Mouse (Mus musculus) gastrocnemius, postnatal 36 days (tissue): ENCODE data around the gene Nav3. TPM values are rescaled to one million over a fixed set of nuclear protein-coding genes. Genes with fewer than 3 reads are reported as not detected.

Experiments
- DNase-seq, 2 experiments: peaks; one replicate each; pipeline ENCODE4 v3.0.0; 2022
- intact Hi-C: fragments of 180-260 bp; cut with DNase I; formaldehyde crosslinking; loops from one replicate; pipeline ENCODE4 v1.15.1; 2025
- total RNA-seq, 2 experiments: library from RNA; stranded (reverse); gene quantifications; 2 replicates each; pipeline ENCODE4 v1.2.3; 2021

Nav3 gene
- total RNA-seq, 2 experiments from 2014 or later = 1.4 to 2.6 TPM

- no peak for DNase-seq
- intact Hi-C loops = no loop called here
Observed at GRCm38 (mm10) chr10:109865391-109865790, 590.6 kb downstream of the Nav3 start.

DNA sequence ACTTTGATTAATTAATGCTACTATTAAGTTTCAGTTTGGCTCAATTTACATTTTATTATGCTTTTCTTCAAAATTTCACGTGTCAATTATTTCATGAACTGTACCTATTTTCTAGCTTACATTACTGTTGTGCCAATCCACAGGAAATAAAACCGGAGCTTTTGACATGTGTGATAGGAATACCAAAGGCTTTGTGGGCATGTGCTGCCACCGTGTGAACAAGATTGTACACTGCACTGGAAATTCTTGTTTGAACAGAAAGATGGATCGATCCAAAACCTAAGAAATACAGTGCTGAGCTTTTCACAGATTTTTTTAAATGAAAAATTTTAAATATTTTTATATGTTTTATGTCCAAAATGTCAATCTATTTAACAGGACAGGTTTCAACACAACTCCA, 591.3 kb downstream of the Nav3 start:
- no peak for DNase-seq

GRCm38 (mm10) chr10:109861275-109861674, 594.7 kb downstream of the Nav3 start:
- intact Hi-C loops = loop anchor here (2.0 kb wide), 1 partner anchor 94 kb away; no protein-coding TSS in a partner anchor
- no peak for DNase-seq

More for the DNA sequence above, 591.3 kb downstream of the Nav3 start:
- intact Hi-C loops = no loop called here

GRCm38 (mm10) chr10:109858568-109858967, 597.4 kb downstream of the Nav3 start:
- DNase-seq = no peak
- intact Hi-C loops = no loop called here

GRCm38 (mm10) chr10:109852392-109852791, 603.6 kb downstream of the Nav3 start:
- intact Hi-C loops = no loop called here
- DNase-seq = no peak

- no peak for DNase-seq
- intact Hi-C loops = no loop called here
Observed at GRCm38 (mm10) chr10:109847631-109848030, 608.4 kb downstream of the Nav3 start.

GRCm38 (mm10) chr10:109843661-109844060, 612.3 kb downstream of the Nav3 start:
- no peak for DNase-seq
- intact Hi-C loops = no loop called here

GRCm38 (mm10) chr10:109832768-109833291, 623.2 kb downstream of the Nav3 start:
- no peak for DNase-seq
- intact Hi-C loops = no loop called here

- intact Hi-C loops = no loop called here
- DNase-seq = no peak
Observed at GRCm38 (mm10) chr10:109806782-109807493, 649.1 kb downstream of the Nav3 start.

DNA sequence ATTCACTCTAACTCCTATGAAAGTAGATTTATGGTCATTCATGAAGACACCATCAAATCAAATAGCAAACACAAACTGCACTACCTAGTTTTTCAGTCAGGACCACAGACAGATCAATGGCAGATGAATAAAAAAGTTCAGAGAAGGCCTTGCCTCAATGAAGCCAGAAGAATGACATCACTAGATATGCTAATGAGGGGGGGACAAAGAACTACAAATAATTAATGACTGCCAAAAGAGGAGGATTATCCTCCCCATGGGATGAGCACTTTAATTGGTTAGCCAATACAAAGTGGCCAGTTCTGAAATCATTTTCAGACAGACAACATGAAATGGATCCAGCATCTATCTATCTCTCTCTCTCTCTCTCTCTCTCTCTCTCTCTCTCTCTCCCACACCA, 652.6 kb downstream of the Nav3 start:
- intact Hi-C loops = no loop called here
- DNase-seq = no peak

- DNase-seq = no peak
- intact Hi-C loops = no loop called here
Observed at GRCm38 (mm10) chr10:109802236-109802635, 653.8 kb downstream of the Nav3 start.

DNA sequence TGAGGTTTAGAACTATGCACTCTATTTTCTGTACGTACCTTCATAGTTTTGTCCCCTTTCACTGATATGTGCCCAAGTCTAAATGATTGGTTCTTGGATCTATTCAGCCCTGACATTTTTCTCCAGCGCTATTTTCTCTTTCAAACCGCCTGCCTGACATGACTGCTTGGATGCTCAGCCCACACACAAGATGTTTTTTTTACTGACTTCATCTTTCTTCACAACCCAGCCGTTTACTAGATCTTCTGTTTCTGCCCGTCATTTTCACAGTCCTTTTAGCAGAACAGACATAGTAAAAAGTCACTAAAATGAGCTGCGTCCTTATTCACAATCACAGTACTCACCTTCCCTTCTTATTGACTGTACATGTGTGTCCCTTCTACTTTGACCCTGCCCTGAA, 656.8 kb downstream of the Nav3 start:
- intact Hi-C loops = no loop called here
- no peak for DNase-seq

- intact Hi-C loops = no loop called here
Observed at GRCm38 (mm10) chr10:109796981-109797380, 659.0 kb downstream of the Nav3 start.

DNA sequence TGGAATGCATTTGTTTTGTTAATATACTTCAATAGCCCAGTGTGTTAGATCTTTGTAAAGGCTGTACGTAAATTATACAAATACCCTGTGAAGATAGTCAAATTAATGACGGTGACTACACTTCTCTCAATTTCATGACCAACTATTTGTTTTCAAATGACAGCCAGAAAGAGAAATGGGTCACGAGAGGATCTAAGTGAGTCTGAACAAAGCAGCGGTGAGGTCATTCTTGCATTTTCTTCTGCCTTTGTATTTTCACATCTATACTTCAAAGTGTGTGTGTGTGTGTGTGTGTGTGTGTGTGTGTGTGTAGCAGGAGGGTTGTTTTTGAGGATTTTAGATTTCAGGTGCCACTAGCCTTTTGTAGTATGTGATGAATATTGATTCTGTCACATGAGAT, 662.5 kb downstream of the Nav3 start:
- DNase-seq = no peak
- intact Hi-C loops = no loop called here

More at GRCm38 (mm10) chr10:109796981-109797380, 659.0 kb downstream of the Nav3 start:
- DNase-seq = no peak

GRCm38 (mm10) chr10:109788728-109789127, 667.3 kb downstream of the Nav3 start:
- intact Hi-C loops = no loop called here
- no peak for DNase-seq

DNA sequence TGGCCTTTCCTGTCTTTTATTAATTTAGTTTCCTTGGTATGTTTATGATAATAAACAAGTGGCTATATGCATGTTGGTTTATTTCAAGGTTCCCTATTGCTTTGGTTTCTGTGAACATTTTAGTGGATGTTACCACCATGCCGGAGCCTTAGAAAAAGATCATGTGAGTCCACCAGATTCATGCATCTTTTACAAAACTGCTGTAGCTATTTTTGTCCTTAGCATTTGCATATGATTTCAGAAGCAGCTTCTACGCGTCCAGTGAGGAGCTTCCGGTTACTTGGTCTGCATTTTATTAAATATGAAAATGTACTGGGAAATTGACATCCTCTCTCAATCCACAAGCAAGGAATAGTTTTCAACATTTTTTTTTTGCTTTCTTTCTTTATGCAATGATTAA, 676.9 kb downstream of the Nav3 start:
- intact Hi-C loops = no loop called here
- DNase-seq = no peak

GRCm38 (mm10) chr10:109769092-109769491, 686.9 kb downstream of the Nav3 start:
- intact Hi-C loops = loop anchor here (10.0 kb wide), 1 partner anchor 316 kb away; no protein-coding TSS in a partner anchor
- DNase-seq = no peak

DNA sequence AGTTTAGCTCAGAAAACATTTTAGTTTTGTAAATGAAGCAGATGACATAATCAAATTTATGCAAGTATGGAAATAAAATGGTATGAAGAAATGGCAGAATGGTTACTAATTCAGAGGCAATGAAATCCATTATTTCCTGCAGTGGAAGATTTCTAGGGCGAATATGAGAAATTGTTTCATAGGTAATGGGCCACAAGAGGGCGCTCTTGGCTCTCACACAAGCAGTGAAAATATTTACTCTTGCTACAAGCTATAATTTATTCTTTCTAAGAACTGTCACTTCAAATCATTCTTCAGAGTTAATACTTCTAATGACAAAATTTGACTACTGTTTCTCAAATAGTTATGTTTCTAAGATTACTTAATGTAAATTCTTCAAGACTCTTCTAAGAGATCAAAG, 690.4 kb downstream of the Nav3 start:
- DNase-seq = peak in 1 of 2 experiments; percentile 21
- intact Hi-C loops = loop anchor here (2.0 to 10.0 kb wide), 2 partner anchors 95 to 319 kb away; no protein-coding TSS in a partner anchor

DNA sequence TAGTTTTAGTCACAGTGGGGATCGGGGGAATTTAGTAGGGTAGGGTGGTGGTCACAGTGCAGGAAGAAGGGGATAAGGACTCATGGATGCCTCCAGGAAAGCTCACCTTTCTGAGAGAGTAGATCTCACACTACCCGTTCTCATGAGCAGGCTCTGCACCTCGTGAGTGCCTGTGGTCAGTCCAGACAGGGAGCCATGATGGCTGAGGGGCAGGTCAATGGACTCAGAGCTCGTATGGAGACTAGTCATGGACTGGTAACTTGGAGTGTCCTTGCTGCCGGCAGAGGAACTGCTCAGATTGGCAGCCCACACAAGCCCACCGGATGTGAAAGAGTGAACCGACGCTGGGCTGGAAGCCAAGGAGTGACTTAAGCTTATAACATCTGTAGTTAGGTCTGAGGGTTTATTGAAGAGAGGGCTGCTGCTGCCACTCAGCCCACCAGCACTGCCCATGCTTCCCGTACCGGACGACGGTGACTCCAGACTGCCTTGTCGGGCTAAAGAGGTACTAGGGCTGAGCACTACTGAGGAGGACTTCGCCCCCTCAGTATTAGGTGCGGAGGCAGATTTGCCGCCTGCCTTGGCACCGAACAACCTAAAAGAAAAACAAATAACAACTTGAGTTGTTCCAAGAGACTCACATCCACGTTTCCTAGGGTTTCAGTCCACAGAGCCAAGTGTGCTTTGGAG, 691.4 kb downstream of the Nav3 start:
- intact Hi-C loops = loop anchor here (10.0 kb wide), 1 partner anchor 320 kb away; no protein-coding TSS in a partner anchor

GRCm38 (mm10) chr10:109758921-109759600, 696.9 kb downstream of the Nav3 start:
- DNase-seq = no peak
- intact Hi-C loops = no loop called here

More for the DNA sequence above, 691.4 kb downstream of the Nav3 start:
- DNase-seq = no peak

DNA sequence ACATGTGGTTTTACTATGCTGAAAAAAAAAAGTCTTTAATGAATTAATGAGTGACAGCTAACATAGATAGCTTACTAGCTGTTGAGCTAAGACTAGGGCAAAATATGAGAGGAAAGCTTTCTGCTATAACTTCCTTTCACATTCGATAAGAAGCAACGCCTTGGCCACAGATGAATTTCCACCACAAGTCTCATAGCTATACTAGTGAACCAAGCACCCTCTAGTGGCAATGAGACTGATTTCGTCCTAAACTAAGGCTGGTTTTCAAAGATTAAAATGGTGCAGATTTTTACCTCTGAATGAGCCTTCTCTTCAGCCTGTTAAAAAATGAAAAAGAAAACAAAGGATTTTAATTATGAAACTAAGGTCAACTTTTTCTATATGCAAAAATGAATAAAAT, 709.1 kb downstream of the Nav3 start:
- intact Hi-C loops = no loop called here
- no peak for DNase-seq
